Mouse (Mus musculus): ENCODE results near the gene Amn1. TPM values are rescaled to one million over a fixed set of nuclear protein-coding genes. Genes with fewer than 3 reads are reported as not detected.
"Not testable (repeated sequence)": the region's sequence is repeated elsewhere in the genome, so short reads cannot be mapped to it uniquely, and the experiment has no call there.

Gene Amn1
- total RNA-seq (2021) = 10 to 100 TPM; 13.6 to 15.8 TPM
- long read RNA-seq, experiment 1, partial matches to known transcripts = 0 of 5 reads
- long read RNA-seq, experiment 1, other reads (novel, unspliced or antisense) = 4 of 5 reads
- long read RNA-seq, experiment 2, partial matches to known transcripts = 0 of 11 reads
- long read RNA-seq, experiment 2, other reads (novel, unspliced or antisense) = 6 of 11 reads

DNA sequence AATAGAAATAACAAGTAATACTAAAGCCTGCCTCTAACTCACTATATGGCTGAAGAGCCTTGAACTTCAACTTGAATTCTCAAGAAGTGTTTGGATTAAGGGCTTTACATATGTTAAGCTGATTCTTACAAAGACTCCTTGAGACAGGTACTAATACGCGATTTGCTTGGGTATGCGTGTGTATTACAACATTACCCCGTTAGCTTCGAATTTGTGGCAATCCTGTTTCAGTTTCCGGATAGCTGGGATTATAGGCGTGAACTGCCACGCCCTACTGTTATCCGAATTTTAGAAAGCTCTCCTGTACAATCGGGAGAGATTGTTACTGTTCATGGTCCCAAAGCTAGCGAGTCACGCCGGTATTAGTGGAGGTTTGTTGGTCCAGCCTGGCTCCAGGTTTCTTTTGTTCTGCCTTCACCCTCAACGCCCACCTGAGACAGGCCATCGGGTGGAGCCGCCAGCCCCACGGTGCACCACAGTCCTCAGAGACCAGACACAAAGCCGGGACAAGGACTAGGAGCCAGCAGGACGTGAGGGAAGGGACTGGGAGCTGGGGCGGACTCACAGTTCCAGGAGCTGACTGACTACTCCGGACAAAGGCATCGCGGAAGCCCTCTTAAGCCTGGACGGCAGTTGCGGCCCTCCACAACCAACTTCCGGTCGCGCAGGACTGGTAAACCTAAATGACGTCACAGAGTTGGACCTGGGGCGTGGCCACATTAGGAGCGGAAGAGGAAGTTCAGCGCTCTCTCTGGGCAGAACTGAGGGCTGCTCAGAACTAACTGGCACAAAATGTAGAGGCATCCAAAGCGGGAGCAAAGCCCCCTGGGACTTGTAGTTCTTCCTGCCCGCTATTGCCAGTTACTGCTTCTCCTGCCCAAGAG is at the start of gene Amn1:
Amn1 (minus strand) TSS at position 672 of the 884 bp plus-strand sequence.
- DNase-seq (ENCODE audit: low spot score in 2 of 2) = peak; percentile 88 to 93

- no peak for DNase-seq (ENCODE audit: low spot score in 2 of 2)
These were observed 48.3 kb upstream of the Amn1 start for GRCm38 (mm10) chr6:149236807-149237206.

DNA sequence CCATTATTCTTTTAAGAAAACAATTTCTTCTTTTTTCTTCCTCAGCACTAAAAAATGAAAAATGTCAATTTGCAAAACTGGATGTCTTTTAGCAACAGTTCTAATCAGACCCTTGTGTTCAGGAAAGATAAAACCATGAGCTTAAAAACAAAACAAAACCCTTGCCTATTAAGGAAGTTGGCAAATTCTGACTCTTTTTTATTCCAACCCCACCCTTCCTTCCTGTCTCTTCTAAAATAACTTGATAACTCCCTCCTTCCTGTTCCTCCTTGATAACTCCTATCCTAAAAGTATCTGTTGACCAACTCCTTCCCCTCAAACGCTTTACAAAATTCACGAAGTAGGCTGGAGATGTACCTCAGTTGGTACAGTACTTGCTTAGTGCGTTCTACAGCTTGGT is 45.4 kb upstream of the Amn1 start:
- DNase-seq (ENCODE audit: low spot score in 2 of 2) = no peak

DNA sequence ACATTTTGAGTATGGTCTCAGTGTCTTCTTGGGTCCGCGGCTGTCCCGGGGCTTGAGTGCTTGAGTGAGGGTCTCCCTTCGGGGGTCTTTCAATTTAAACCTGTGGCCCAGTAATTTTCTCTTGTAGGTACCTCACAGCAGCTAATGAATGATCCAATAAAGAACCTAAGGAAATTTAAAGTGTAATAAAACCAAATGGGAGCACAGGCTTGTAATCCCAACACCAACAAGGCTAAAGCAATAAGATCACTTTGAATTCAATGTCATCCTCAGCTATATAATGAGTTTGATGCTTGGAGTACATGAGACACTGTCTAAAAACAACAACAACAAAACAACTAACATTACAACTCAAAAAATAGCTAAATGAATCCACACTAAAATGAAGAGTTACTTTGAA is 36.2 kb upstream of the Amn1 start:
- DNase-seq (ENCODE audit: low spot score in 2 of 2) = no peak

GRCm38 (mm10) chr6:149221296-149221695 is 32.8 kb upstream of the Amn1 start:
- DNase-seq (ENCODE audit: low spot score in 2 of 2) = no peak

DNA sequence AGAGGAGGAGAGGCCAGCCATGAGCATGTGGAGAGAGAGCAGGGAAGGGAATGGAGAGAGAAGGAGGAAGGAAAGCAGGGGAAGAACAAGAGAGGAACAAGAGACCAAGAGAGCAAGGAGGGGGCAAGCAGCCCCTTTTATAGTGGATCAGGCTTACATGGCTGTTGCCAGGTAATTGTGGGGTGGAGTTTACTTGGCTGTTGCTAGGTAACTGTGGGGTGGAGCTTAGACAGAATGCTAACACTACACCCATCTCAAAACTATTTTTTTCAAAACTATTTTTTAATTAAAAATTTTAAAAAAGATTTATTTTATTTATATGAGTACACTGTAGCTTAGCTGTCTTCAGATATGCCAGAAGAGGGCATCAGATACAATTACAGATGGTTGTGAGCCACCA is 10.1 kb upstream of the Amn1 start:
- no peak for DNase-seq (ENCODE audit: low spot score in 2 of 2)

DNA sequence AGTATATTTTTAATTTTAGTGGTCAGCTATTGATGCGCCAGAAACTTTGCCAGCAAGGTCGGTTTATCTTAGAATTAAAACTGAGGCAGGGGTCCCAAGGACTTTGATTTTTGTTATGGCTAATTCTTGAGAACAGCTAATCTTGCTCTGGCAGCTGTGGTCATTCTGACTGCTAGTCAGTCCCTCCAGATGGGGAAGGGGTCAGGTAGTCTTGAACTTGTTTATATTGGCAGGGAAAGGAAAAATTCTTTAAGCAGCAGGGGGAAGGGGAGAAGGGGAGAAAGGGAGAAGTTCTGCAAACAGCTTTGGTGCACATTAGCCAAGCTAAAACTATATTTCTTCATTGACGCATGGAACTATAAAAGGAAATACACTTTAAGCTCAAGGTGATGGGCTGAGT is 8.6 kb upstream of the Amn1 start:
- no peak for DNase-seq (ENCODE audit: low spot score in 2 of 2)

GRCm38 (mm10) chr6:149193276-149193905 is 4.9 kb upstream of the Amn1 start:
- no peak for DNase-seq (ENCODE audit: low spot score in 2 of 2)

DNA sequence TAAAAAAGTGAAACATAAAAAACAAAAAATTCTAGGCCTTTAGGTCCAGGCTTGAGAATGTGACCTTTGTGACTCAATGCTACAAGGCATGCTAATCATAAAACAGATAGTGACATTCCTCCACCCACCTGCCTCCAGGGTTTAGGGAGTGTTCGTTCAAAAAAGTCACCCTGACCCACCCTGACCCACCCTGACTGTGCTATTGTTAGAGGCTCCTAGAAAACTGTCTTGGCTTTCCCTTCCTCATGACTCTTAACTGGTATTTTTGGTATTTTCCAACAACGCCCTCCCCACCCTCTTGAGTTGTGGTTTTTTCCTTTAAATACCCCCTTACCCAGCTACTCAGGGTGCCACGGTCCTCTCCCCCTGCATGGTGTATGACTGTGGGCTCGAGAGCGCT is 3.4 kb upstream of the Amn1 start:
- DNase-seq (ENCODE audit: low spot score in 2 of 2) = not testable (repeated sequence)

DNA sequence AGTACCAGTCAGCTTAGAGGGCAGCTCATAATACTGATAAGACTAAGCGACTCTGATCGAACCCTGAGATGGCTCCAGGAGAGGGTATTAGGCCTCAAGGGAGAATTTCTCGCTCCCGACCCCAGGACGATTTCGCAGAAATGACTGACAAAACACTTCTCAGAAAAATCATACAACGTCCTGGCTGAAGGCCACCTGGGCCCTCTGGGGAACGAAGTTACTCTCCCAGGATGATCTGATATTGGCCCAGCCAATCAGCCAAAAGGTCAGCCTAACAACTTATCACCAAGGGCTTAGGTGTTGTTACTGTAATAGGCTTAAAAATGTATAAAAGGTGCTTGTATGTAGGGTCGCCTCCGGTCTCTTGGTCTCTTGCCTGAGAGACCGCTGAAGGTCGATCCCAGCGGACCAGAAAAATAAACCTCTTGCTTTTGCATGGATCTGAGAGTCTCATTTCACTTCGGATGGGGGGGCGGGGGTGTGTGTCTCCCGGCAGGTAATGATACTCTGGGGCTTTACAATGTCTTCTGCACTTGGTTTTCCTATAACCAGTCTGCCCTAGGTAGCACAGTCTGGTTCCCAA is 919 bp upstream of the Amn1 start:
- DNase-seq (ENCODE audit: low spot score in 2 of 2) = peak in 1 of 2 experiments; percentile 12

DNA sequence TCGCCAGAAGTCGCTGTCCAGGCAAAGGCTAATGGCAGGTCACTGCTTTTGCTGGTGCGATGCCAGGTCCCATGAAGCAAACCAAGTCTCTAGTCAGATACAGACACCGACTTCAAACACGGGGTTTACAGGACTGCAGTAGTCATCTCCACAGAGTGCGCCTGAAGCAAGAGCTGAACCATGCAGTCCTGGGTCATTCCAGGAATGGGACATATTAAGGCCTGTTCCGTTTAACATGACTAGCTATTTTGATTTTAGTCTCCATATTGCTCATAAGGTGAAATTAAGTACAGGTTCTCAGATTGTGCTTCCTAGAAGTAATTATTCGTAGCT is 379 bp upstream of the Amn1 start:
- DNase-seq (ENCODE audit: low spot score in 2 of 2) = no peak

DNA sequence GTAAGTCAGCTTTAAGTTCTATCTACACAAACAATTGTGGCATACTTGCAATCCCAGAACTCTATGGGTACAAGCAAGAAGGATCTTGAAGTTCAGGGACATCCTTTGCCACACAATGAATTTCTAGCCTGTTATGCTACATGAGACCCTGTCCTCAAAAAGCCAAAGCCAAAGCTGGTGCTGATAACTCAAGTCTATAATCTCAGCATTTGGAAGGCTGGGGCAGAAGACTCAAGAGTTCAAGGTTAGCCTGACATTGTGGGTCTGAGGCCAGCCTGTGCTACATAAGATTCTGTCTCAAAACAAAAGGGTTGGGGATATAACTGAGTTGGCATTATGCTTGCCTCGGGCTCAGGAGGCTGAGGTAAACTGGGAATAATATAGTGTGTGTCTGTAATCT is 1.1 kb downstream of the Amn1 start:
- DNase-seq (ENCODE audit: low spot score in 2 of 2) = no peak

GRCm38 (mm10) chr6:149184007-149184406 is 4.5 kb downstream of the Amn1 start:
- no peak for DNase-seq (ENCODE audit: low spot score in 2 of 2)

DNA sequence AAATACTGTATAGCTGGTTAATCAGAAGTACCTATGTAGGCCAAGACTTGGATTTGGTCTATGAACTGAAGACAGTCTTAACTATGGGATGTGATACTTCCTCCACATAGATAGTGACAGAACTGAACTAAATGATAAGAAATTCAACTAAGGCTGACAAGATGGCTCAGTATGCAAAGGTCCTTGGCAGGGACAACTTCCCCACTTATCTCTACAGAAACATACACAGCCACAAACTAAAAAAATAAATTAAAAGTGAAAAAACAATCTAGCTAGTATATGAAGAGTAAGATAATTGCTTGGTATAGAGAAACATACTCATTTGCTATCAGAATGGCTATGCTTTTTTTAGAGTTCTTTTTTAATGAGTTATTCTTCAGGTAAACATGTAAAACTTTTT is 9.4 kb downstream of the Amn1 start:
- DNase-seq (ENCODE audit: low spot score in 2 of 2) = no peak

DNA sequence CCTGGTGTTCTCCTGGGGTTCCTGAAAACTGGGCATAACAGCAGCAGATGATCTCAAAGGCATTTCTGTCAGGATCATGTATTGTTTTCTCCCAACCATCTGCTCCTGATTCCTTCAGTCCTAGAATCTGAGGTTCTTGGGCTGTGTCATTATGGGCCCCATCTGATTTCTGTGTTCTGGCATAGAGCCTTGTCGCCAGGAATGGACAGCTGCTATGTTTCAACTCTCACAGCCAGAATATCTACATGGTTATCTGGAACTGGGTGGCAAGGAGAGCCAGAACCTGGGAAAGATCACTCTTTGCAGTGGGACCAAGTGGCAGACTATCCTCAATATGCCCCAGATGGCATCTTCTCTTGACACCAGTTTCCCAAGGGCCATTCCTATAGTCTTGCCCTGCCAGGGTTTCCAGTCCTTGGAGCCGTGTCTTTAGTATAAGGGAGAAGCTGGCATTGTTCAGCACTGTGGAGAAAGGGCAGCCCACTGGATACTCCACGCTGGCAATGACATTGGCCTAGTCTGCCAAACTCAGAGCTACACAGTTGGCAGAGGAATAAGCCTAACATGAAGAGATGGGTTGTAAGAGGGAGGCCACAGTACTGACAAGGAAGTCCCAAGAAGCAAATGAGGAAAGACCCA is 13.5 kb downstream of the Amn1 start:
- peak in 1 of 2 experiments; percentile 20 for DNase-seq (ENCODE audit: low spot score in 2 of 2)

GRCm38 (mm10) chr6:149173831-149174625 is 14.5 kb downstream of the Amn1 start:
- peak in 1 of 2 experiments; percentile 17 for DNase-seq (ENCODE audit: low spot score in 2 of 2)

DNA sequence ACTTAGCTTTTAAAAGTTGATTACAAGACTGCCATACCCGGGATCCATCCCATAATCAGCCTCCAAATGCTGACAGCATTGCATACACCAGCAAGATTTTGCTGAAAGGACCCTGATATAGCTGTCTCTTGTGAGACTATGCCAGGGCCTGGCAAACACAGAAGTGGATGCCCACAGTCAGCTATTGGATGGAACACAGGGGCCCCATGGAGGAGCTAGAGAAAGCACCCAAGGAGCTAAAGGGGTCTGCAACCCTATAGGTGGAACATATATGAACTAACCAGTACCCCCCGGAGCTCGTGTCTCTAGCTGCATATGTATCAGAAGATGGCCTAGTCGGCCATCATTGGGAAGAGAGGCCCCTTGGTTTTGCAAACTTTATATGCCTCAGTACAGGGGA is 18.5 kb downstream of the Amn1 start:
- not testable (repeated sequence) for DNase-seq (ENCODE audit: low spot score in 2 of 2)

- no peak for DNase-seq (ENCODE audit: low spot score in 2 of 2)
These were observed 20.1 kb downstream of the Amn1 start for GRCm38 (mm10) chr6:149168436-149168835.

- DNase-seq (ENCODE audit: low spot score in 2 of 2) = no peak
These were observed 20.8 kb downstream of the Amn1 start for GRCm38 (mm10) chr6:149167672-149168071.

- DNase-seq (ENCODE audit: low spot score in 2 of 2) = not testable (repeated sequence)
These were observed 21.5 kb downstream of the Amn1 start for GRCm38 (mm10) chr6:149167038-149167437.
